34 mouse cellular contexts compared by ENCODE assay signal in genomic region chr13:105111599-105111998, GRCm38 (mm10). TPM values are rescaled to one million over a fixed set of nuclear protein-coding genes. Genes with fewer than 3 reads are reported as not detected.
A peak's percentile ranks its signal among the peaks of the same experiment; 100 is the strongest.
DNase-seq lines count a peak whose midpoint lies in the region; ATAC-seq and TF ChIP-seq lines count a peak whose summit lies in the region.
"Had no signal": no experiment of that assay in that cellular context is flagged by ENCODE, and none has a peak within 500 bp of the region (broad histone marks: within the 10 kb centered on the region; RNA-seq: fewer than 3 reads in every experiment).

No protein-coding gene starts in this region.

- peak; percentile 29 for DNase-seq in liver
- no peak for DNase-seq in liver, postnatal 0 days
- no peak for DNase-seq in liver, embryonic 13.5 days
- DNase-seq in layer of hippocampus, adult 2 months (ENCODE audit: low spot score in 2 of 2): no peak
- no peak for DNase-seq in thymus, adult 18-20 months
- DNase-seq: adrenal gland, postnatal 10 days; adrenal gland, postnatal 36 days; cerebellum, adult 11 months; cerebellum, adult 2 months; cerebellum, adult 9-11 months; cerebellum, postnatal 25 days; forebrain, postnatal 0 days; gastrocnemius, adult 2 months; gastrocnemius, postnatal 14 days; heart, adult 11 months had no signal

- H3K4me3 ChIP-seq in liver, postnatal 0 days (ENCODE audit: low read depth, low read length): no peak overlapping the region
- H3K4me3 ChIP-seq in liver, embryonic 13.5 days (replicated peaks): no peak overlapping the region
- H3K4me3 ChIP-seq in liver, embryonic 16.5 days (ENCODE audit: low read depth, low read length): no peak overlapping the region
- H3K4me3 ChIP-seq in layer of hippocampus, adult 2 months: no peak overlapping the region
- H3K4me3 ChIP-seq: embryonic facial prominence, embryonic 12.5 days; embryonic facial prominence, embryonic 15.5 days; erythroblast, embryonic 14.5 days; forebrain, embryonic 12.5 days; gastrocnemius, adult 2 months; hindbrain, embryonic 12.5 days; hindbrain, embryonic 15.5 days had no signal

- no peaks in the 10 kb centered on the region for H3K36me3 ChIP-seq in liver, postnatal 0 days (replicated peaks; ENCODE audit: insufficient read depth, low read length)
- no peaks in the 10 kb centered on the region for H3K36me3 ChIP-seq in liver, embryonic 13.5 days
- no peaks in the 10 kb centered on the region for H3K36me3 ChIP-seq in liver, embryonic 16.5 days (ENCODE audit: control insufficient read depth, insufficient read depth)
- H3K36me3 ChIP-seq: embryonic facial prominence, embryonic 12.5 days; embryonic facial prominence, embryonic 15.5 days; forebrain, embryonic 12.5 days; hindbrain, embryonic 12.5 days; hindbrain, embryonic 15.5 days had no signal

- H3K4me1 ChIP-seq in liver, postnatal 0 days (ENCODE audit: insufficient read depth): no peaks in the 10 kb centered on the region
- peaks cover 7% of the 10 kb centered on the region; the same call in 1 of the 2 replicates for H3K4me1 ChIP-seq in liver, embryonic 13.5 days (replicated peaks)
- no peaks in the 10 kb centered on the region for H3K4me1 ChIP-seq in liver, embryonic 16.5 days (ENCODE audit: control insufficient read depth, low read depth, low read length)
- H3K4me1 ChIP-seq: embryonic facial prominence, embryonic 12.5 days; embryonic facial prominence, embryonic 15.5 days; forebrain, embryonic 12.5 days; hindbrain, embryonic 12.5 days; hindbrain, embryonic 15.5 days had no signal

- TF ChIP-seq EP300 in liver, postnatal 0 days (IDR thresholded peaks at IDR 0.05; ENCODE audit: low read depth): no peak

- no peak overlapping the region for H3K9ac ChIP-seq in liver, postnatal 0 days (replicated peaks)
- H3K9ac ChIP-seq in liver, embryonic 13.5 days: no peak overlapping the region
- H3K9ac ChIP-seq in liver, embryonic 16.5 days (ENCODE audit: low read depth, low read length): no peak overlapping the region
- H3K9ac ChIP-seq: embryonic facial prominence, embryonic 12.5 days; embryonic facial prominence, embryonic 15.5 days; forebrain, embryonic 12.5 days; forebrain, postnatal 0 days; hindbrain, embryonic 12.5 days; hindbrain, embryonic 15.5 days had no signal

- TF ChIP-seq CTCF in liver, postnatal 0 days (IDR thresholded peaks at IDR 0.05; ENCODE audit: low read depth): no peak
- no peak for TF ChIP-seq CTCF in layer of hippocampus, adult 2 months (conservative IDR thresholded peaks at IDR 0.05)

- no peaks in the 10 kb centered on the region for H3K9me3 ChIP-seq in liver, postnatal 0 days (ENCODE audit: low read length)
- no peaks in the 10 kb centered on the region for H3K9me3 ChIP-seq in liver, embryonic 13.5 days (replicated peaks)
- H3K9me3 ChIP-seq in liver, embryonic 16.5 days (replicated peaks; ENCODE audit: control insufficient read depth, low read length): no peaks in the 10 kb centered on the region
- H3K9me3 ChIP-seq: embryonic facial prominence, embryonic 12.5 days; embryonic facial prominence, embryonic 15.5 days; forebrain, embryonic 12.5 days; hindbrain, embryonic 12.5 days; hindbrain, embryonic 15.5 days had no signal

- no peak overlapping the region for H3K27ac ChIP-seq in liver, postnatal 0 days (ENCODE audit: low read depth)
- no peak overlapping the region for H3K27ac ChIP-seq in liver, embryonic 13.5 days
- no peak overlapping the region for H3K27ac ChIP-seq in liver, embryonic 16.5 days (ENCODE audit: low read length)
- no peak overlapping the region for H3K27ac ChIP-seq in layer of hippocampus, adult 2 months
- H3K27ac ChIP-seq: embryonic facial prominence, embryonic 12.5 days; embryonic facial prominence, embryonic 15.5 days; forebrain, embryonic 12.5 days; gastrocnemius, adult 2 months; hindbrain, embryonic 12.5 days; hindbrain, embryonic 15.5 days had no signal

- 68% methylated on average over 6 of the region's 6 CpGs for WGBS in liver, postnatal 0 days (ENCODE audit: insufficient replicate concordance)
- 35% methylated on average over 6 of the region's 6 CpGs for WGBS in liver, embryonic 13.5 days (ENCODE audit: insufficient replicate concordance)
- WGBS in liver, embryonic 16.5 days (ENCODE audit: insufficient replicate concordance): 48% methylated on average over 6 of the region's 6 CpGs

- no peak overlapping the region for H3K4me2 ChIP-seq in liver, postnatal 0 days (ENCODE audit: low read depth, low read length)
- H3K4me2 ChIP-seq in liver, embryonic 13.5 days: no peak overlapping the region
- no peak overlapping the region for H3K4me2 ChIP-seq in liver, embryonic 16.5 days (ENCODE audit: low read depth, low read length)
- H3K4me2 ChIP-seq: embryonic facial prominence, embryonic 12.5 days; embryonic facial prominence, embryonic 15.5 days; forebrain, embryonic 12.5 days; heart, embryonic 11.5 days; hindbrain, embryonic 12.5 days; hindbrain, embryonic 15.5 days had no signal

- ATAC-seq in liver, postnatal 0 days: no peak
- ATAC-seq in liver, embryonic 13.5 days (ENCODE audit: low read depth): peak; percentile 88
- peak; percentile 62; the same call in 1 of the 2 replicates for ATAC-seq in liver, embryonic 16.5 days (ENCODE audit: low read depth)
- ATAC-seq: forebrain, postnatal 0 days; Patski had no signal

- H3K27me3 ChIP-seq in liver, postnatal 0 days (ENCODE audit: insufficient read depth, low read length): no peaks in the 10 kb centered on the region
- no peaks in the 10 kb centered on the region for H3K27me3 ChIP-seq in liver, embryonic 13.5 days
- no peaks in the 10 kb centered on the region for H3K27me3 ChIP-seq in liver, embryonic 16.5 days (ENCODE audit: control insufficient read depth, insufficient read depth, low read depth, low read length)
- H3K27me3 ChIP-seq: embryonic facial prominence, embryonic 12.5 days; embryonic facial prominence, embryonic 15.5 days; forebrain, embryonic 12.5 days; hindbrain, embryonic 12.5 days; hindbrain, embryonic 15.5 days had no signal

RNA-seq across cellular contexts. Expression of gene 4933425L06Rik, which starts 29.7 kb away (rescaled TPM):
- polyA plus RNA-seq in liver, postnatal 0 days (2015; fragmentation: Nextera tagmentation; extraction: Ambion mirVana): not detected in 2 replicates
- polyA plus RNA-seq in liver, embryonic 13.5 days (2015; fragmentation: Nextera tagmentation; extraction: Ambion mirVana): not detected in 2 replicates
- polyA plus RNA-seq in liver, embryonic 16.5 days (2015; fragmentation: Nextera tagmentation; extraction: Ambion mirVana): not detected in 2 replicates
- total RNA-seq in layer of hippocampus, adult 2 months (2021): not detected
- total RNA-seq: adrenal gland, adult 18-20 months; adrenal gland, postnatal 10 days; adrenal gland, postnatal 36 days; common myeloid progenitor, adult 5-6 weeks; ES-E14; forebrain, postnatal 0 days; gastrocnemius, adult 2 months; gastrocnemius, postnatal 14 days; gastrocnemius, postnatal 4 days; heart, adult 8-10 months; heart, postnatal 25 days; hematopoietic stem cell, adult 5-6 weeks had no signal
- polyA plus RNA-seq: cerebellum, adult 2 months; embryonic facial prominence, embryonic 12.5 days; embryonic facial prominence, embryonic 15.5 days; erythroblast, embryonic 14.5 days; forebrain, embryonic 12.5 days; forebrain, postnatal 0 days; frontal cortex, adult 2 months; heart, embryonic 11.5 days; heart, embryonic 14.5 days; heart, postnatal 0 days; hindbrain, embryonic 12.5 days; hindbrain, embryonic 15.5 days; Patski had no signal

RNA-seq across cellular contexts. Expression of gene Rgs7bp, which starts 56.9 kb away (rescaled TPM):
- 0.45 and 0.58 TPM in 2 replicates for polyA plus RNA-seq in liver, postnatal 0 days (2015; fragmentation: Nextera tagmentation; extraction: Ambion mirVana)
- 0.35 and 0.38 TPM in 2 replicates for polyA plus RNA-seq in liver, embryonic 13.5 days (2015; fragmentation: Nextera tagmentation; extraction: Ambion mirVana)
- polyA plus RNA-seq in liver, embryonic 16.5 days (2015; fragmentation: Nextera tagmentation; extraction: Ambion mirVana): 0.29 and 0.31 TPM in 2 replicates
- total RNA-seq in layer of hippocampus, adult 2 months (2021): 100 to 1,000 TPM; 150 to 153 TPM
- polyA plus RNA-seq: erythroblast, embryonic 14.5 days; Patski had no signal
